Mouse (Mus musculus) heart, postnatal 14 days (tissue): ENCODE results near the gene Pcsk2. TPM values are rescaled to one million over a fixed set of nuclear protein-coding genes. Genes with fewer than 3 reads are reported as not detected.

Source experiments
- DNase-seq, 2 experiments: peaks; one replicate each; pipeline ENCODE4 v3.0.0; 2021 to 2022
- intact Hi-C: fragments of 180-260 bp; cut with DNase I; formaldehyde crosslinking; loops from one replicate; pipeline ENCODE4 v1.15.1; 2025
- long read RNA-seq, 2 experiments: library from polyadenylated mRNA; stranded (forward); transcript quantifications; one replicate each; pipeline ENCODE4 v2.0.0; 2021
- total RNA-seq, 2 experiments: library from RNA; stranded (reverse); gene quantifications; 2 replicates each; pipeline ENCODE4 v1.2.3; 2021

Gene Pcsk2
- not detected for total RNA-seq
- long read RNA-seq, experiment 1, result 0 reads
- long read RNA-seq, experiment 2, result 0 reads

GRCm38 (mm10) chr2:143545758-143546246, at the start of gene Pcsk2:
Pcsk2 (plus strand) TSS chr2:143546156.
- intact Hi-C loops, result no loop called here
- DNase-seq, result peak; percentile 16 to 25

- intact Hi-C loops, result no loop called here
- DNase-seq, result no peak
Measured at GRCm38 (mm10) chr2:143500845-143501244, 45.1 kb upstream of the Pcsk2 start.

DNA sequence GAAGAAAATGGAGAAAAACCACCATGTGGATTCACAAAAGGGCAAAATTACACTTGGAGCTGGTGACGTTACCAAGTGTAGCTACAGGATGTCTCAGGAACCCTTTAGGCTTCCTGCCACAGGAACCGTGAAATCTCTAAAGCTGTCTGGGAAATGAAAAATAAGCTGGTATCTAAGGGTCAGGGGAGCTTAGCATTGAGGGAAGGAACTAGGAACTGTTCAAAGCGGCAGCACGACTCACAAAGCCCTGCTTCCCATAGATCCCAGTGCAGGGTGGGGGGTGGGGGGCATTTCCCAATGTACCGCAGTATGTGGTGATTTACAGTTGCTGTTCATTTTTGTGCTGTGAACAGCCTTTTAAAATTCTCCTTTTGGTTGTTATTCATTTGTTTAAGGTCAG, 44.2 kb upstream of the Pcsk2 start:
- no peak for DNase-seq
- intact Hi-C loops, result no loop called here

- no peak for DNase-seq
- intact Hi-C loops, result no loop called here
Measured at GRCm38 (mm10) chr2:143502203-143502602, 43.8 kb upstream of the Pcsk2 start.

- DNase-seq, result peak; percentile 18 to 42
Measured at GRCm38 (mm10) chr2:143536485-143536884, 9.5 kb upstream of the Pcsk2 start.

GRCm38 (mm10) chr2:143545299-143545751, 631 bp upstream of the Pcsk2 start:
- no peak for DNase-seq
- intact Hi-C loops, result no loop called here

More at GRCm38 (mm10) chr2:143536485-143536884, 9.5 kb upstream of the Pcsk2 start:
- intact Hi-C loops, result no loop called here

- intact Hi-C loops, result no loop called here
- DNase-seq, result no peak
Measured at GRCm38 (mm10) chr2:143546412-143547211, 656 bp downstream of the Pcsk2 start.

DNA sequence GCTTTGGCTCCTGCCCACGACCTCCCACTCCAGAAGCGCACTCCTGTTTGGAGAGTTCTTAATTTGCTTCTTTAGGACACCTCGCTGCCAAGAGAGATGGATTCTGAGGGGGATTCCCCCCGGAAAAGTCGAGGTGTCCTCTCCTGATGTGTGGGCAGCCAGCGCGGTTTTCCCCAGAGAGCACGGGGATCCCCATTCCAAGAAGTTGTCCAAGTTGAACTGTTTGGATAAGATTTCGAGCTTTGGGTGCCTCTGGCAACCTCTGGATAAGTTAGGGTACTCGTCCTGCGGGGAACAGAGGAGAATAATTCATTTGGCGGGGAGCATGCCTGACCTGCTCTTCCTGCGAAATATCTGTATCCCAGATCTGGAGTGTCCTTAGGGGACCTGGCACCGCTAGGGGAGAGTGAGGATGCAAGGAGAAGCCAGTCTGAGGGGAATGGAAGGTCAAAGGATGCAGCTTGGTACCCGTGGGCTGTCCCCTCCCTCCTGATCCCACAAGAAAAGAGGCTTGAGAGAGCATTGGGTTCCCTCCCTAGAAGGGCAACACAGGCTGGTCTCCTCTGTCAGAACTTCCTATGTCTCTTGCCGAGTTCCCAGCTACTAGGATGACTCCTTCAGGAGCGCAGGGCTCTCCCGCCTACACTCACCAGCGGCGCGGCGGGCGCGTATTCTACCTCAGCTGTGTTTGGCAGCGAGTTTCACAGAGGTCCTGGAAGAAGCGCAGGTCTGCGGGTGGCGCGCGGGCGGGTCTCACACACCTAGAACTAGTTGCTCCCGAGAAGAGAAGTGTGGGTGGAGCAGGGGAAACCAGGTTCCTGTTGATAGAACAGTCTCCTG, 1.5 kb downstream of the Pcsk2 start:
- no peak for DNase-seq
- intact Hi-C loops, result no loop called here

DNA sequence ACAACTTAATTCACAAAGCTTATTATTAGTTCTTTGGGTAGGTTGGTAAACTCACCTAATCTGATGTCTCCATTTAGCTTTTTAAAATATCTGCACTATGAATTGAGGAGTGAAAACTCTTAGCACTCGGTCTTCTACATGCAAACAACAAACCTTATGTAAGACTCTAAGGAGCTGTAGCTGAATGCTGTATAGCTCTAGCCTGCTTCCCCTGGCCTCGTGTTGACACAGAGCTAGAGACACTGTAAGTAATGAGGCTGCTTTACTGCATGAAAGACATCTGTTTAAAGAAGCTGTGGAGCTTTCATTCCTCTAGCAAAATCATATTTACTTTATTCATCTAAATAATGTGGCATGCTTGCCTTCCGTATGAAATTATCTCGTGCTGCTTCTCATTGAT, 14.4 kb downstream of the Pcsk2 start:
- intact Hi-C loops, result no loop called here
- DNase-seq, result no peak

GRCm38 (mm10) chr2:143565062-143565461, 19.1 kb downstream of the Pcsk2 start:
- intact Hi-C loops, result no loop called here
- DNase-seq, result no peak

DNA sequence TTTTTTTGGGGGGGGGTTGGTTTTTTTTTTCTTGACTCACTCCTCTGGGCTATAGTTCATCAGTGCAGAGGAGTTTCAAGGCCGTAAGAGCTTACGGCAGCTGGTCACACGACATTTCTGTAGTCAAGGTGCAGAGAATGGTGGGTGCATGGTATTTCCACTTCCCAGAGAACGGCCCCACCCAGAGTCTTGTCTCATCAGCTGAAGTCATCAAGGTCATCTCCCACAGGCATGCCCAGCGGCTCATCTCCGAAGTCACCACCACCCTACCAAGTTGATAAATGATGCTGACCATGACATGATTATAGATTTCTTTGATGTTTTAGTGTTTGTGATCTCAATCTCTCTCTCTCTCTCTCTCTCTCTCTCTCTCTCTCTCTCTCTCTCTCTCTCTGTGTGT, 20.0 kb downstream of the Pcsk2 start:
- intact Hi-C loops, result no loop called here
- DNase-seq, result no peak

- DNase-seq, result no peak
- intact Hi-C loops, result no loop called here
Measured at GRCm38 (mm10) chr2:143585341-143585740, 39.4 kb downstream of the Pcsk2 start.

DNA sequence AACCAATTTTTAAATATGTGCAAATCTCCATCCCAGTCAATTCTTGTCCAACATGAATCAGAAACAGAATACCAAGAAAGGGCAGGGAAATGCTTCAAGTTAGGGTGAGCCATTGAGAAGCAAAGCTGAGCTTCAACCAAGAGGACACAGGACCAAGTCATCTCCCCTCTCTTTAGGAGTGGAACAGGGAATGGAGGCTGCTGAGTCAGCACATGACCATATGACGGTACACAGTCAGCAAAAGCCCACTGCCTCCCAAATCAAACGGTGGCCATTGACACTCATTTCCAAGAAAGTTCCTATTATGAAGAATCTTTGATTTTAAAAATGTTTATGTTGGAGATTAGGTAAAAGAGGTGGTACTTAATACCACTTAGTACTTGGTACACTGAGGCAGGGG, 44.4 kb downstream of the Pcsk2 start:
- intact Hi-C loops, result no loop called here
- DNase-seq, result no peak

DNA sequence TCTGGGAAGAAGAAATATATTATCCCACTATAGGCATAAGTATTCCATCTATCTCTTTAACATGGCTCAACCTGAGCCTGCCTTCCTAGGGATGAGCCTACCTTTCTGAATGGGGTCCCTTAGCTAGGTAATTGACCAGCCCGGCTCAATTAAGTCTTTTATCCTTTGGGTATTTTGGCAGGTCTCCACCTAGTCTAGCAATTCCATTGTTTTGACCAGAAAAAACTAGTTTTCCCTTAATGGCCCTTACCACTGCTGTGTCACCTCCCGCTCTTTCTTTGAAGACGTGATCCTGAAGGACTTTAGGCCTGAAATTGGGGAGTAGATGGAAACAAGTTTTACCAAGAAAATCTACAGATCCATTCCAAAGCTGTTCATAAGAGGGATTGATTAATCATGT, 57.1 kb downstream of the Pcsk2 start:
- intact Hi-C loops, result no loop called here
- DNase-seq, result no peak

DNA sequence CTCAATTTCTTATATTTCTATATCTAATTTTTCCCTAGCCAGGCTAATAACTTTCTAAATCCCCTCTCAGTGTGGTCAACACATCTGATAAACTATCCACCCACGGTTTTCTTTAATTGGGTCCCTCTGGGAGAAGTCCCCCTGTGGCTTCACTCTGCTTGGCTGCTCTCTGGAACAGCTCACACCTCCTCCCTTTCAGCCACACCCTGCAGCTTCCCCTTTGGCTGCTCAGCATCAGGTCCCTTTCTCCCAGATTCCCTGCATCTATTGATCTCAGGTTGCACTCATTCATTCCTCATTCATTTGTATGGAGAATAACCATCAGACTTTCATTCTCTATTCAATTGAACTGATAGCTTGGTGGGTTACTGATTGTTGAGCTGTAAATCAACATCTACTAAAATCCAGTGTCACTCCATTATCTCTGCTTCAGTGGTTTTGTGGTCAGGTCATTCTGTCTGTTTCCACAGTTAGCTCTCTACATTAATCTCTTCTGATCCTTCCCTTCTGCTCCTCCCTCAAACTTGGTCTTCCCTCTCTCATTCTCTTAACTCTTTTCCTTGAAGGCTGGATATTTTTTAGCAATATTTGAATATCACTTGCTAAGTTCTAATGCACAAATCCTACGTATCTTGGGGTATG, 58.0 kb downstream of the Pcsk2 start:
- intact Hi-C loops, result no loop called here
- DNase-seq, result no peak

DNA sequence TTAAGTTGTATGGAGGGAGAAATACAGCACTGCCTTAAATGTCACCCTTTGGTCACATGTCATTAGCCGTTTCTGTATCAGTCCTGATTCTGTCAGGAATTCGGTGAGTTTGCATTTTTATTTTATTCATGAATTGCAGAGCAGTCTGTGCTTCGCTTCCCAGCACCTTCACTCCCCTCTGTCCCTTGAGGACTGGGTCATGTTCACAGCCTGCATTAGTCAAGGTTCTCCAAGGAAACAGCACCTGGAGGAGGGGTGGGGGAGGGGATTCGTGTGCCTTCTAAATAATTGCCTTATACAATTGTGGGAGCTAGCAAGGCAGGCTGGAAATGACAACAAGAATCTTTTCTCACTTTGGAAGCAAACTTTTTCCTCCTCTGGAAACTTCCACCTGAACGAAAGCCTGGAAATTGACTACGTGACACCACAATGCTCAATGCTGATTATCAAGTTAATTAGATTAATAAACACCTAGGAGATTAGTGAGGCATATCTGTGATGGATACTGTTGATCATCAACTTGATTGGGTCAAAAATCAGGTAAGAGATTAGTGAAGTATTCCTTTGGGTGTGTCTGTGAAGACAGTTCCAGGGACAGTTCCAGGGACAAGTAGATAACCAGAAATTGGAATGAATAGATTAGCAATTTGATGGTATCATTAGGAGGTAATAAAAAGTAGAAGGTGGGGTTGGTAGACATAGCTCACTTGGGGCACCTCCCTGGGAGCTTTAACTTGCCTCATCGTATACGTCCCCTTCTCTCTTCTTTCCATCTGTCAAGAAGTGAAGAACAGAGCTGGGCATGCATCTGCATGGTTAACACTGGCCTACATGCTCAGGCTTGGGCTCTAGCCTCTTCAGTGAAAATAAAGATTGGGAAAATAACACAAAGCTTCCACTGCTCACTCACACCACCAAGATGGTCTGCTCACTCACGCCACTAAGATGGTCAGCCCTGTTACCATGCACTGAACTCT, 64.7 kb downstream of the Pcsk2 start:
- no peak for DNase-seq
- intact Hi-C loops, result no loop called here

DNA sequence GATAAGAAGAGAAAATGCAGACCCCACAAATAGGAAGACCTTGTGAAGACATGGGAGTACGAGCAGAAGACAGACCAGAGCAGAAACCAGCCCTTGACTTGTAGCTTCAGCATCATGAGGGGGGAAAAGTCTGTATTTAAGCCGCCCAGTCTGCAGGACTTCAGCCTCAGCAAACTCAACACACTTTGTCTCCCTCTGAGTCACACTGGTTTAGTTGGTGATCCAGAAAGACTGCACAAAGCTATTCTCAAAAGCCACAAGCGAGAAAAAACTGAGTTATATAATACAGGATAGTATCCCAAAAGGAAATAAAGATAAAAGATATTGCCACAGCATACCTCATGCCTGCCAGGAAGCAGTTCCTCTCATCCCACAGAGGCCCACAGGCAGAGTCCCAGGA, 67.5 kb downstream of the Pcsk2 start:
- intact Hi-C loops, result no loop called here
- no peak for DNase-seq

DNA sequence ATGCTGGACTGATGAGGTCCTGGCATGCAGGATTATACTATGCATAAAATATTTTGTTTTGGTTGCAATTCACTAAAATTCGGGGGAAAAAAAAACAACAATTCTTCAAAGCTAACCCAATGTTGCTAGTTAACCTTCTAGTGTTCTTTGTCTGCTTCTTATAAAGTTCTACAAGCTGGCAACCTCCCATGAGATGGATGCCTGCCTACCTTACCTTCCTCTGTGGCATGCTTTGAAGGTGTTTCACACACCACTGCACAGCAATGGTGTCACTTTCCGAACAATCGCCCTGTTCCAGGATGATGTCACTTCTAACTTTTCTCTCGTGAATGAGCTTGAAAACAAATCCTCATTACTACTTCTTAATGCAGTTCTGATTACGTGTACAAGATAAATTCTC, 68.8 kb downstream of the Pcsk2 start:
- intact Hi-C loops, result no loop called here
- DNase-seq, result no peak

GRCm38 (mm10) chr2:143620916-143621315, 75.0 kb downstream of the Pcsk2 start:
- intact Hi-C loops, result no loop called here
- no peak for DNase-seq

GRCm38 (mm10) chr2:143623916-143624315, 78.0 kb downstream of the Pcsk2 start:
- no peak for DNase-seq
- intact Hi-C loops, result no loop called here
